Mouse (Mus musculus): ENCODE measurements around the gene Pnn. TPM values are rescaled to one million over a fixed set of nuclear protein-coding genes. Genes with fewer than 3 reads are reported as not detected.

The Pnn gene
- total RNA-seq, 4 experiments from 2014 or later, result 18.8 to 35.6 (median 25.9) TPM

DNA sequence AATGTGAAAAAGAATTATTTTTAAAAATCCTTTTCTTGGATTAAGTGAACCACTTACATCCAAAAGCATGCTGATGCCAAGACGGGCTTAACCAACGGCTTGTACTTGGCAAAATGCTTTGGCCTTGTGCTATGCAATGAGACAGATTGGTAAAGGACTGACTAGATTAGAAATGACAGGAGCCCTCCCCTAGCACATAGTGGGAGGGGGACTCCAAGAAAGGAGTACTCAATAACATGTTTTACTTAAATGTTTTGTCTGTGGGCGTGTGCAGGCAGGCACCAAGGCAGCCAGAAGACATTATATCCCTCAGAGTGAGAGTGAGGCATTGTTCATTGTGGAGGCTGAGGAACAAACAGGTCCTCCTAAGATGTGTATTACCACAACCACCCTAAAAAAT lies 7.4 kb downstream of the Pnn start:
- no peak for DNase-seq (ENCODE audit: low spot score)

DNA sequence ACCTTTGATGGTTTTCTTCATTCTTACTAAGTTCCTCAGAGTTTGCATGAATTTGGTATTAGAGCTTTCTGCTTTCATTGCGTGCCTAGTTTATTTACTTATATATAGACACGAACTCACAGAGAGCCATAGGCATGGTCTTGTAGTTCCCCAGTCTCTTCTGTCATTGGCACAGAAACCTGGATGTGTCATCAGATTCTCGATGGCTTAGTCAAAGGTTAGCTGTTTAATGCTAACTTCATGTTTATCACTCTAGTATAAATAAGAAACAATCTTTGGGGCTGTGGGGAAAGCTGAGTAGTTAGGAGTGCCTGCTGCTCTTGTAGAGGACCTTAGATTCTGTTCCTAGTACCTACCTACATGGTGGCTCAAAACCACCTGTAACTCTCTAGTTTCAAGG lies 10.3 kb downstream of the Pnn start:
- DNase-seq (ENCODE audit: low spot score), result no peak

DNA sequence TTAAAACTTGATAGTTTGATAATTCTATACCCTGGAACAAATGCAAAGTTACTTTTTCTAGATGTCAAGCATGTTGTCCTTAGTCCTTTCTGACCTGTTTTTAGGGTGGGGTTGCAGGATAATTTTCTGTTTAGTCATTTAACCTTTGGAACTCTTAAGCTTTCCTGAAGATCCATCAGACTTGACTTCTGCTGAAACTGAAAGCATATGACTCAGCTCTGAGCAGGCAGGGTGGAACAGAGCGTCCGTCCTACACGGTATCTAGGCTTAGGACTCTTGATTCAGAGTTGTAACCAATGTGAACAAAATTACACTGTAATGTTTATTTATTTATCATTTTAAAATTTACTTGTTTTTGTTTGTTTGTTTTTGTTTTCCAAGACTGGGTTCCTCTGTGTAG lies 11.2 kb downstream of the Pnn start:
- no peak for DNase-seq (ENCODE audit: low spot score)

DNA sequence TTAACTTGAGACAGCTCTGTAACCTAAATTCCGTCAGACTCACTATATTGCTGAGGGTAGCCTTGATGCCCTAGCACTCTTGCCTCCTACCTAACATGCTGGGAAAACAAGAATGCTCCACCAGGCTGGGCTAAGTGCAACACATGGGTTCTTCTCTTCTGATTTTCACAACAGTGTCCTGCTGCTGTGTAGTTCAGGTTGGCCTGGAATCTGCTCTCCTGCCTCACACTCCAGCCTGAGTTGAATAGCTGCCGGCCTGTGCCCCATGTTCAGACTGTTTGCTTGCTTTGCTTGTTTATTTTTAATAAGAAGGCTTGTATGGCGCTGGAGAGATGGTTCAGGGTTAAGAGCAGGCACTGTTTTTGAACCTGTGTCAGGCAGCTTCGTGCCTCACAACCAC lies 13.8 kb downstream of the Pnn start:
- no peak for DNase-seq (ENCODE audit: low spot score)

DNA sequence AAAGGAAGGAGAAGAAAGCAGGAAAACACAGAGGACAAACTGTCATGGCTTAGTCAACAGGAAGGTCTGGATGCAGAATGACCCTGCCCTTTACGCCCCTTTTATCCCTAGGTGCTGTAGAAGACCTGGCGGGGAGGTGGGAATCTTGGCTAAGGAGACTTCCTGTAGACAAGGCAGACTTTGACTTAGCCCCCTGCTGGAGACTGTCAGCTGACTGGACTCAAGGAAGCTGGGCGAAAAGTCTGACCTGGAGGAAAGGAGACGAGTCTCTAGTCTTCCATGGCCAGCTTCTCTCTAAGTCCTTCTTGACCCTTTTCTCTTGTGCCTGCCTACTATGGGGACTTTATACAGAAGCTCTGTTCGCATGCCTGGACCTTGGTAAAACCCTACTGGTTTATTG lies 17.8 kb downstream of the Pnn start:
- no peak for DNase-seq (ENCODE audit: low spot score)

DNA sequence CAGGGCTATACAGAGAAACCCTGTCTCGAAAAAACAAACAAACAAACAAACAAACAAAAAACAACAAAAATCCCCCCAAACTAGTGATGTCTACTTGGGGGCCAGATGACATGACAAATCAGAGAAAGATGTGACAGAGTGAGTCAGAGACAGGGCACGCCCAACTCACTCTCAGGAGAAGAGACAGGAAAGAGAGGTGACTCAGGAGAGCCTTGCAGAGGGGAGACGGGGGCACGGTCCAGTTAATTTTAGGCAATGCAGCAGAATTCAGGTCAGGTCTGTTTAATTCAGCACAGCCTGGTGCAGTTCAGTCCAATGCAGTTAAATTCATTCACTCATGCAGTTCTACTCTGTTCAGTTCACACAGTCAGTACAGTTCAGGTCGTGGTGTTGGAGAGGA lies 19.5 kb downstream of the Pnn start:
- DNase-seq (ENCODE audit: low spot score), result no peak

DNA sequence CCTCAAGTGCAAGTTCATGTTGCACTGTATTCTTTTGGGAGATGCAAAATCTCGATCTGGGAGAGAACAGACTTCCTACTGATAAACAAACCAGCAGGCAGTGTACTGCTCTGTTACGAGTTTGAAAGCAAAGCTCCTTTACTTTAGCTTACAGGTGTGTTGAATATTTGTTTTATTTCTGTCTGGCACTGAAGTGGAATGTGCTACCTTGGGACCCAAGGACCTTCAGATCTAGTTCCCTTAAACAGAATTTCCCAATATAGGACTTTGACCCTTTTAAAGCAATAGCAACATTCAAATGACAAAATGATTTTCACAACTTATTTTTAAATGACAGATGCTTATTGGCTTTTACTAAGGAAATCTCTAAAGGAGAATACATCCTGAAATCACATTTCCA lies 26.9 kb downstream of the Pnn start:
- DNase-seq (ENCODE audit: low spot score), result no peak

DNA sequence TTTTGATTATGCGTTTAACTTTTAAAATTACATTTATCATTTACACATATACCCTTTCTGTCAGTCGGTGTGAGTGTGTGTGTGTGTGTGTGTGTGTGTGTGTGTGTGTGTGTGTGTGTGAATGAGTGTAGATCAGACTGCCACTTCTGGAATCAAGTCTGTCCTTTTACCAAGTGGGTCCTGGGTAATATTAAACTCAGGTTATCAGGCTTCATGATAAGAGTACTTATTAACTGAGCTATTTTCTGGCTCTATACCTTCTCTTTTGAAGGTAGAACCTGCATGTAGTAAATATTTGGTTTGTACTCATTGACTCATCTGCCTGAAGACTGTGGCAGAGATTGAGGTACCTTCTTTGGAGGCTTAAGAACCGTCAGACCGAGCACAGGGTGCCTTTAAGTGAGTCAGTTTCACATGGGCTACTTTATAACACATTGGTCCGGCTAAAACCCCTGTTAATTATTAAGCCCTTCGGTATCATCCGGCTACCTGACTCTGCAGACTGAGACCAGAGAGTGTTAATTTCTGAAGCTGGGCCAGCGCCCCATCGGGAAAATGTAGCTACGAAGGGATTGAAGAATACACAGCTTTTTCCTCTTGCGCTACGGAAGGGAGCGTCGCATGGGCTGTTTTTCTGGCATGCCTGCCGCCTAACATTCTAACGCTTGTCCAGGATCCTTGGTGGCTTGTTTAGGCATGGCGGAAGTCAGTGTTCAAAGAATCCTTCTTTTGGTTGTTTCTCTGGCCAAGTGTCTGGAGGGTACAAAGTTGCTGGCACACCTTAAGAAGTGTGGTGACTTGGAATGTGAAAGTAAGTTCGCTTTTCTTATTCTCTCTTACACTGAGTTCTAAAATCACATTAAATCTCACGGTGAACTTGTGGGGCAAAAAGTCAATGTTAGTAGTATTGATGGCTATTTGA lies 28.7 kb downstream of the Pnn start, which contains the start of gene Mia2:
TSS of gene Mia2 (plus strand) at position 696 of the 922 bp plus-strand sequence.
- DNase-seq (ENCODE audit: low spot score), result no peak

DNA sequence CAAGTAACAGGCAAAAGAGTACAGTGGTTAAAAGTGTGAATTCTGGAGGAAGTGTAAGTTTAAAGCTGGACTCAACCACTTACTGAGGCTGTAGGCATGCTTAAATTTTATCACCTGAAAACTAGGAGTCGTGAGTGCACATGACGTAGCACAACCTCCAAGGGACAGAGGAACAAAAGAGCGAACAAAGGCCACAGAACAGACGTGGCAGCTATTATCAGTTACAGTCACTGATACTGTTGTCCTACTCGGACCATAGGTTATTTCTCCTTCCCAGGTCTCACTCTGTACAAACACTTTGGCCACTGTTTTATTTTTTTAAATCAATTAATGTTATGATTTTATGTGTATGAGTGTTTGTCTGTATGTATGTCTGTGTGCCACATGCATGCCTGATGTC lies 38.1 kb downstream of the Pnn start:
- DNase-seq (ENCODE audit: low spot score), result no peak

DNA sequence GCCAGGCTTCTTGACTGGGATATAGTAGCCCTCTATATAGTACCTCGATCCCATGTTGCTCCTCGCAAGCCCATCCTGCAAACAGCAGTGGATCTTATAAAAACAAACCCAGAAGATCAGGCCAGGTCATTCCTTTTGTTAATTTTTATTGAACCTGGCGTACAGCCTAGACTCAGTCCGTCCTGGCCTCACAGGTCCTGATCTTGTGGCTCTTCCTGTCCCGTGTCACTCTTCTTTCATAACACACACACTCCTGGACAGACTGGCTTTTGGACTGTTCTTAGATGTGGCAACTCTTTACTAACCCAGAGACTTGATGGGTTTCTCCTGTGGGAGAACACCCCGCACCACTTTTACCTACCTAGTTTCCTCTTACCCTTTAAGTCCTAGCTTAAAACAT lies 39.2 kb downstream of the Pnn start:
- no peak for DNase-seq (ENCODE audit: low spot score)

DNA sequence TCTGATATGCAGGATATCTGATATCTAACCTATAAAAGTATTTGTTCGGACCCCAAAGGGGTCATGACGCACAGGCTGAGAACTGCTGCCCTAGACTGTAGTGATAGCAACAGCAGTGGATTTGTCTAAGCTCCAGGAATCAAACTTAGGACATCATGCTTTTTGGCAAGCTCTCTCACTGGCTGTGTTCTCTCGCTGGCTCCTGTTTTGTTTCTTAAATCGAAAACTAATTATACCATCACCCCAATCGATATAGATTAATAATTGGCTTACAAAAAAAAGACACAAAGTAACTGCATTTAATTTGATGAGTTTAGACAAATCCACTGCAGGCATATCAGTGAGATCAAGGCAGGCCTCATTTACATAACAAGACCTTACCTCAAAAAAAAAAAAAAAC lies 39.8 kb downstream of the Pnn start:
- DNase-seq (ENCODE audit: low spot score), result no peak

DNA sequence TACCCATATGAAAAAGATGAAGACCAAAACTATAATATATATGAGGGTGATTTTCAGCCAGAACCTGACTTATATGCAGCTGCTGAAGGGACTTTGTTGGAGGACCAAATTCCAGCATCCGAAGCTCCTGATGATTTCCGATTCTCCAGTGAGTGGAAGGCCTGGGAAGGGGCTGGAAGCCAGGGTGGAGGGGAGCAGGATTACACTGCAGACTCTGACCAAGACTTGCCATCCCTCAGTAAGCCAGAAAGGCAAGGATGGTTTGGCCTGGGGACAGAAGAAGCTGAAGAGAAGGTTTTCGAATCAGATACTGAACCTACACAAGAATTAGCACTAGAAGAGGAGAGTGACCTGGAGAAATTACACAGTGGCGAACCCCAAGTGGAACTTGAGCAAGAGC lies 41.2 kb downstream of the Pnn start:
- no peak for DNase-seq (ENCODE audit: low spot score)

DNA sequence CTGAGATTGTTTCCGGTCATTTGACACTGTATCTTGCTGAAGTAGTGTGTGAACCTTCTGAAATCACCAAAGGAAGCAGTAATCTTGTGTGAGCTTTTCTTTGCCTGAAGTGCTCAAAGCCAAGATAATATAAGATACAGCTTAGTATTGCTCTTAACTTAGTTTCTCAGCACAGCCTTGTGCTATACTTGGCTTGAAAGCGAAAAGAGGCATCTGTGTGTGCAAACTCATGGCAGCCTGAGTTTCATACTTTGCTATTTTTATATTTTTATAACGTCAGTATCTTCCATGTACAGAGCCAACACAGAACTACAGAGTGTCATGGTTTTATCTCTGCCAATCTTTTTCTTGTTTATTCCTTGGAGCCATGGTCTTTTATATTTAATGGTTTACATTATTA lies 50.5 kb downstream of the Pnn start:
- no peak for DNase-seq (ENCODE audit: low spot score)

Other genes starting within 250 kb of the Pnn start
- gene Sec23a, start 54.9 kb upstream of the Pnn start, total RNA-seq (2022), result 10 to 100 TPM; 42.2 to 47.9 (median 45.9) TPM
- gene Gemin2, start 53.5 kb upstream of the Pnn start, total RNA-seq (2022), result 1 to 10 TPM; 4.3 to 6.2 (median 5.3) TPM
- 10 to 100 TPM; 57.6 to 75.2 (median 68.7) TPM for gene Trappc6b, start 5.4 kb upstream of the Pnn start, total RNA-seq (2022)
- gene Mia2, start 28.9 kb downstream of the Pnn start, total RNA-seq (2022), result 100 to 1,000 TPM in 2 of 4 experiments, 10 to 100 TPM in 2; 93.4 to 113 (median 106) TPM
- gene Fbxo33, start 152.8 kb downstream of the Pnn start, total RNA-seq (2022), result 1 to 10 TPM; 5.0 to 9.9 (median 7.9) TPM

All from heart, adult 8-10 months (tissue).